Mouse (Mus musculus): ENCODE results near the gene Large1. TPM values are rescaled to one million over a fixed set of nuclear protein-coding genes. Genes with fewer than 3 reads are reported as not detected.

The Large1 gene
- polyA plus RNA-seq, 1 experiment from 2014 or later = 4.2 TPM

DNA sequence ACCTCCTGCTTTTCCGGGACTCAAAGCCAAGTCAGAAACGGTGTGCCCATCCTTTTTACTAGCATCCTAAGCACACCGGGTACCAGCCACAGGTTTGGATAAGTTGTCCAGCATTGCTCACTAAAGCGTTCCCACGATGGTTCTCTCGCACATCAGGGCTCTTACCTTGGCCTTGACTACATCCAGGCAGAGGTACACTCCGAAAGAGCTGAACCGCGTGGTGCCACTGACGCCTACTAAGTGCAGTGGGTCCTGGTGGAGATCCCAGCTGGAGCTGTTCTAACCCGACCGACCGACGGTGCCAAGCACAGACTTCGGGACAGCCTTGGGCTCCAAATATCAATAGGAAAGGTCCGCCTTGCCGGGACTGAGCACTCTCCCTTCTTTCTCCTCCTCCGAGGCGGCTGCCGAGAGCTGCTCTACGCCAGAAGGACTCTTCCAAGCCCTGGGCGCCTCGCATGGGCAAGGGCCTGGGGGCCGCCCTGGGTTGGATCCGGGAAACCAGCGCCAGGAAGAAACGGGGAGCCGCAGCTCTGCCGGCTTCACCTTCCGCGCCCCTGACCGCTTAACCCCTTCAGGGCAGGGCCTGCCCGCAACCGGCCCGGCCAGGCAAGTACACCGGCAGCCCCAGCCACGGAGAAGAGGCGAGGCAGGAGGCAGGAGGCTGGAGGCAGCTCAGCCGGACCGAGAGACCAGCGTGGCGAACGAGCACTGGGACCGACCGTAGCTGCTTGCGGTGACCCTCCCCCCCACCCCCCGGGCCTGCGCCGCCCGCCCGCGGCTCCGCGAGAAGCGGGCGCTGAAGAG lies 836 bp downstream of the Large1 start:
- TF ChIP-seq CTCF (IDR thresholded peaks at IDR 0.05; ENCODE audit: low read depth) = no peak
- peak; percentile 29; the same call in 1 of the 2 replicates for ATAC-seq (replicated peaks; ENCODE audit: low FRiP score, low read depth)
- Histone ChIP-seq H3K4me2 (ENCODE audit: low read length) (peak overlapping the region; percentile 93), H3K27ac (peak overlapping the region; percentile 74), H3K9ac (ENCODE audit: low read depth, low read length) (peak overlapping the region; percentile 71), H3K36me3 (ENCODE audit: insufficient read depth, low read length) (no peaks in the 10 kb centered on the region), H3K27me3 (ENCODE audit: insufficient read depth, low read length) (no peaks in the 10 kb centered on the region), H3K4me1 (replicated peaks; ENCODE audit: insufficient read depth, low read length) (peaks cover 9% of the 10 kb centered on the region; the same call in 1 of the 2 replicates), H3K4me3 (replicated peaks; ENCODE audit: low read depth, low read length) (peak overlapping the region; percentile 87), H3K9me3 (replicated peaks; ENCODE audit: low read length) (no peaks in the 10 kb centered on the region)
- peak; percentile 52 for DNase-seq (ENCODE audit: low spot score)
- WGBS = under 1% methylated on average over 56 of the region's 56 CpGs

- Histone ChIP-seq H3K36me3 (ENCODE audit: insufficient read depth, low read length) (no peaks in the 10 kb centered on the region), H3K9ac (ENCODE audit: low read depth, low read length) (no peak overlapping the region), H3K4me3 (replicated peaks; ENCODE audit: low read depth, low read length) (no peak overlapping the region), H3K4me1 (replicated peaks; ENCODE audit: insufficient read depth, low read length) (peaks cover 9% of the 10 kb centered on the region; the same call in 1 of the 2 replicates), H3K27ac (no peak overlapping the region), H3K4me2 (ENCODE audit: low read length) (no peak overlapping the region), H3K9me3 (replicated peaks; ENCODE audit: low read length) (no peaks in the 10 kb centered on the region), H3K27me3 (ENCODE audit: insufficient read depth, low read length) (no peaks in the 10 kb centered on the region)
- peak; percentile 78 for TF ChIP-seq CTCF (IDR thresholded peaks at IDR 0.05; ENCODE audit: low read depth)
- 24% methylated on average over 2 of the region's 2 CpGs for WGBS
- DNase-seq (ENCODE audit: low spot score) (peak; percentile 91), ATAC-seq (replicated peaks; ENCODE audit: low FRiP score, low read depth) (no peak)
Observed at GRCm38 (mm10) chr8:73350366-73350765, 3.0 kb downstream of the Large1 start.

- H3K4me1 ChIP-seq (replicated peaks; ENCODE audit: insufficient read depth, low read length) = no peaks in the 10 kb centered on the region
- WGBS = 67% methylated on average over 3 of the region's 3 CpGs
Observed at GRCm38 (mm10) chr8:73342761-73343395, 10.5 kb downstream of the Large1 start.

GRCm38 (mm10) chr8:73336845-73337244 lies 16.5 kb downstream of the Large1 start:
- H3K4me1 ChIP-seq (replicated peaks; ENCODE audit: insufficient read depth, low read length) = no peaks in the 10 kb centered on the region
- H3K4me2 ChIP-seq (ENCODE audit: low read length) = no peak overlapping the region
- no peaks in the 10 kb centered on the region for H3K27me3 ChIP-seq (ENCODE audit: insufficient read depth, low read length)
- no peak overlapping the region for H3K27ac ChIP-seq
- no peak for ATAC-seq (replicated peaks; ENCODE audit: low FRiP score, low read depth)
- WGBS = 57% methylated on average over 1 of the region's 1 CpGs
- H3K9ac ChIP-seq (ENCODE audit: low read depth, low read length) = no peak overlapping the region
- no peak for DNase-seq (ENCODE audit: low spot score)
- H3K9me3 ChIP-seq (replicated peaks; ENCODE audit: low read length) = no peaks in the 10 kb centered on the region
- H3K4me3 ChIP-seq (replicated peaks; ENCODE audit: low read depth, low read length) = no peak overlapping the region
- TF ChIP-seq CTCF (IDR thresholded peaks at IDR 0.05; ENCODE audit: low read depth) = no peak
- H3K36me3 ChIP-seq (ENCODE audit: insufficient read depth, low read length) = 0 out of 2 replicates have a peak, but pooled peaks cover 6% of the 10 kb centered on the region

More at GRCm38 (mm10) chr8:73342761-73343395, 10.5 kb downstream of the Large1 start:
- no peak for ATAC-seq (replicated peaks; ENCODE audit: low FRiP score, low read depth)
- Histone ChIP-seq H3K4me2 (ENCODE audit: low read length) (no peak overlapping the region), H3K36me3 (ENCODE audit: insufficient read depth, low read length) (no peaks in the 10 kb centered on the region), H3K9me3 (replicated peaks; ENCODE audit: low read length) (no peaks in the 10 kb centered on the region), H3K27ac (no peak overlapping the region), H3K27me3 (ENCODE audit: insufficient read depth, low read length) (no peaks in the 10 kb centered on the region), H3K9ac (ENCODE audit: low read depth, low read length) (no peak overlapping the region), H3K4me3 (replicated peaks; ENCODE audit: low read depth, low read length) (no peak overlapping the region)
- peak; percentile 4 for DNase-seq (ENCODE audit: low spot score)
- TF ChIP-seq CTCF (IDR thresholded peaks at IDR 0.05; ENCODE audit: low read depth) = no peak

DNA sequence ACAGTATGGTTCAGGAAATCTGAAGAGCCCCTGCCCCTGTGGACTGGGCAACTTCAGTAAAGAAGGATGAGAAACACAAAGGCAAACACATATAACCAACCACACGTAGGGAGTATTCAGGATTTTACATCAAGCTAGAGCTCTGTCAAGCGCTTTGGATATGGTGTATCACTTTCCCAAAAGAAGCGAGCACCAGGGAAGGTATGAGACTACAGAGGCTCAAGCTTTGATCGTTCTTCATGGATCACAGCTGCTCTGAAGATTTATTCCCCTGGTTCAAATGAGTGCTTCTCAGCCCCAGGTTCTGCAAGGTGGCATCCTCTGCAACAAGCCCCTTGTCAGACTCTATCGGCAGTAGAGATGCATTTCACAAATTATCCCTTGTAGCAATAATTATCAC lies 24.2 kb downstream of the Large1 start:
- WGBS = 46% methylated on average over 5 of the region's 5 CpGs
- Histone ChIP-seq H3K36me3 (ENCODE audit: insufficient read depth, low read length) (0 out of 2 replicates have a peak, but pooled peaks cover 6% of the 10 kb centered on the region), H3K27ac (no peak overlapping the region), H3K9me3 (replicated peaks; ENCODE audit: low read length) (no peaks in the 10 kb centered on the region), H3K4me3 (replicated peaks; ENCODE audit: low read depth, low read length) (no peak overlapping the region), H3K4me2 (ENCODE audit: low read length) (no peak overlapping the region), H3K27me3 (ENCODE audit: insufficient read depth, low read length) (no peaks in the 10 kb centered on the region), H3K4me1 (replicated peaks; ENCODE audit: insufficient read depth, low read length) (no peaks in the 10 kb centered on the region), H3K9ac (ENCODE audit: low read depth, low read length) (no peak overlapping the region)
- DNase-seq (ENCODE audit: low spot score) (peak; percentile 57), ATAC-seq (replicated peaks; ENCODE audit: low FRiP score, low read depth) (no peak)
- no peak for TF ChIP-seq CTCF (IDR thresholded peaks at IDR 0.05; ENCODE audit: low read depth)

DNA sequence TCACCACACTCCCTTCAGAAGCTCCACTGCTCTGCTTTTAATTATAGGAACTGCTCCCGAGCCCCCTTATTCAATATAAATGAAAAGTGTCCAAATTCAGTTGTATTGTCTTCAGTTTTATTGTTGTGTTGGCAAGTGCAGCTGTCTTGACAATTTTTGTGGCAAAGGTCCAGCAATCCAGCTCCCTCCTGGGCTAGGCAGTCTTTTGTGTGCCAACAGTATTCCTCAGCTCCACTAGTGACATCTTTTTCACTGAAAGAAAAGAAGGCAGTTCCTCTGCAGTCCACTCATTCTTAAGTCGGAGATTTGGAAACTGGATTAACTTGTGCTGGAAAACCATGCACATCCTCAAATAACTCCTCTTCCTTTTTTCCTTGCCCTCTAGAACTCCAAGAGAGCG lies 25.3 kb downstream of the Large1 start:
- no peaks in the 10 kb centered on the region for H3K27me3 ChIP-seq (ENCODE audit: insufficient read depth, low read length)
- WGBS = 83% methylated on average over 3 of the region's 3 CpGs
- DNase-seq (ENCODE audit: low spot score) (no peak), ATAC-seq (replicated peaks; ENCODE audit: low FRiP score, low read depth) (no peak)
- H3K4me1 ChIP-seq (replicated peaks; ENCODE audit: insufficient read depth, low read length) = no peaks in the 10 kb centered on the region
- H3K4me2 ChIP-seq (ENCODE audit: low read length) = no peak overlapping the region
- H3K9ac ChIP-seq (ENCODE audit: low read depth, low read length) = no peak overlapping the region
- no peak for TF ChIP-seq CTCF (IDR thresholded peaks at IDR 0.05; ENCODE audit: low read depth)
- H3K4me3 ChIP-seq (replicated peaks; ENCODE audit: low read depth, low read length) = no peak overlapping the region
- H3K9me3 ChIP-seq (replicated peaks; ENCODE audit: low read length) = no peaks in the 10 kb centered on the region
- H3K27ac ChIP-seq = no peak overlapping the region
- H3K36me3 ChIP-seq (ENCODE audit: insufficient read depth, low read length) = 0 out of 2 replicates have a peak, but pooled peaks cover 6% of the 10 kb centered on the region
